In genomic region chr7:49361465-49362090, GRCm38 (mm10) we compare ENCODE assay signal across 18 mouse cellular contexts.
DNase-seq lines count a peak whose midpoint lies in the region; ATAC-seq and TF ChIP-seq lines count a peak whose summit lies in the region.
"Had no signal": no experiment of that assay in that cellular context is flagged by ENCODE, and none has a peak within 500 bp of the region (broad histone marks: within the 10 kb centered on the region; RNA-seq: fewer than 3 reads in every experiment).

No protein-coding gene starts in this region.

- no peaks in the 10 kb centered on the region for H3K4me1 ChIP-seq in embryonic facial prominence, embryonic 11.5 days (ENCODE audit: control insufficient read depth, insufficient read depth, low read length)
- no peaks in the 10 kb centered on the region for H3K4me1 ChIP-seq in embryonic facial prominence, embryonic 10.5 days
- H3K4me1 ChIP-seq in hindbrain, embryonic 12.5 days = peaks cover 14% of the 10 kb centered on the region
- peaks cover 20% of the 10 kb centered on the region for H3K4me1 ChIP-seq in midbrain, embryonic 13.5 days (replicated peaks)
- H3K4me1 ChIP-seq in lung, adult 2 months (ENCODE audit: control insufficient read depth, insufficient read depth, low read length) = no peaks in the 10 kb centered on the region
- H3K4me1 ChIP-seq: intestine, embryonic 15.5 days; lung, embryonic 15.5 days had no signal

- H3K9me3 ChIP-seq in embryonic facial prominence, embryonic 11.5 days (replicated peaks; ENCODE audit: control insufficient read depth, low read length) = no peaks in the 10 kb centered on the region
- no peaks in the 10 kb centered on the region for H3K9me3 ChIP-seq in embryonic facial prominence, embryonic 10.5 days
- no peaks in the 10 kb centered on the region for H3K9me3 ChIP-seq in hindbrain, embryonic 12.5 days (replicated peaks)
- H3K9me3 ChIP-seq in midbrain, embryonic 13.5 days = no peaks in the 10 kb centered on the region
- H3K9me3 ChIP-seq: intestine, embryonic 15.5 days; lung, embryonic 15.5 days had no signal

- peak; percentile 63; the same call in 1 of the 2 replicates for ATAC-seq in embryonic facial prominence, embryonic 11.5 days (replicated peaks; ENCODE audit: insufficient number of reproducible peaks, low FRiP score, low TSS enrichment, low read depth)
- ATAC-seq in hindbrain, embryonic 12.5 days (ENCODE audit: low FRiP score) = peak; percentile 79
- peak; percentile 76 for ATAC-seq in midbrain, embryonic 13.5 days
- ATAC-seq: intestine, embryonic 15.5 days had no signal

- H3K27me3 ChIP-seq in embryonic facial prominence, embryonic 11.5 days (ENCODE audit: control insufficient read depth, insufficient read depth, low read length) = no peaks in the 10 kb centered on the region
- H3K27me3 ChIP-seq in embryonic facial prominence, embryonic 10.5 days (replicated peaks; ENCODE audit: low read depth, poor library complexity, severe bottlenecking) = peaks cover 4% of the 10 kb centered on the region; the same call in 1 of the 2 replicates
- H3K27me3 ChIP-seq in hindbrain, embryonic 12.5 days = no peaks in the 10 kb centered on the region
- no peaks in the 10 kb centered on the region for H3K27me3 ChIP-seq in midbrain, embryonic 13.5 days
- H3K27me3 ChIP-seq: intestine, embryonic 15.5 days; lung, embryonic 15.5 days had no signal

- no peak for TF ChIP-seq POLR2A in lung, adult 2 months (IDR thresholded peaks at IDR 0.05; ENCODE audit: borderline replicate concordance, extremely low read depth, low read depth, low read length)

- 76% methylated on average over 9 of the region's 9 CpGs for WGBS in embryonic facial prominence, embryonic 11.5 days
- 78% methylated on average over 9 of the region's 9 CpGs for WGBS in embryonic facial prominence, embryonic 10.5 days
- 39% methylated on average over 9 of the region's 9 CpGs for WGBS in hindbrain, embryonic 12.5 days
- 37% methylated on average over 9 of the region's 9 CpGs for WGBS in midbrain, embryonic 13.5 days
- 78% methylated on average over 9 of the region's 9 CpGs for WGBS in lung, adult 2 months

- TF ChIP-seq CTCF in lung, adult 2 months (IDR thresholded peaks at IDR 0.05; ENCODE audit: insufficient read depth, low read length) = no peak

- peak; percentile 10 for DNase-seq in embryonic facial prominence, embryonic 11.5 days (ENCODE audit: low spot score)
- no peak for DNase-seq in embryonic facial prominence, embryonic 10.5 days (ENCODE audit: low spot score)
- no peak for DNase-seq in frontal cortex, postnatal 36 days (ENCODE audit: low spot score in 2 of 2)
- no peak for DNase-seq in heart, postnatal 10 days
- DNase-seq in frontal cortex, adult 2 months (ENCODE audit: extremely low spot score in 1 of 2, low spot score in 1 of 2) = no peak
- no peak for DNase-seq in lung, adult 2 months
- DNase-seq: adrenal gland, postnatal 10 days; cerebellum, adult 9-11 months; gastrocnemius, adult 2 months; heart, adult 2 months; heart, postnatal 14 days; liver; thymus, adult 2 months had no signal

- intact Hi-C loops in heart, postnatal 10 days (cut with DNase I) = no loop called here

- no peak overlapping the region for H3K4me2 ChIP-seq in embryonic facial prominence, embryonic 11.5 days (ENCODE audit: low read depth, low read length)
- no peak overlapping the region for H3K4me2 ChIP-seq in hindbrain, embryonic 12.5 days (replicated peaks)
- no peak overlapping the region for H3K4me2 ChIP-seq in midbrain, embryonic 13.5 days (replicated peaks)
- H3K4me2 ChIP-seq: intestine, embryonic 15.5 days; lung, embryonic 15.5 days had no signal

- H3K36me3 ChIP-seq in embryonic facial prominence, embryonic 11.5 days (replicated peaks; ENCODE audit: control insufficient read depth, insufficient read depth, low read depth, low read length) = no peaks in the 10 kb centered on the region
- H3K36me3 ChIP-seq in embryonic facial prominence, embryonic 10.5 days (replicated peaks) = no peaks in the 10 kb centered on the region
- H3K36me3 ChIP-seq in hindbrain, embryonic 12.5 days = no peaks in the 10 kb centered on the region
- no peaks in the 10 kb centered on the region for H3K36me3 ChIP-seq in midbrain, embryonic 13.5 days
- H3K36me3 ChIP-seq: intestine, embryonic 15.5 days; lung, embryonic 15.5 days had no signal

- no peak overlapping the region for H3K9ac ChIP-seq in embryonic facial prominence, embryonic 11.5 days (replicated peaks; ENCODE audit: low read length)
- H3K9ac ChIP-seq in hindbrain, embryonic 12.5 days = no peak overlapping the region
- no peak overlapping the region for H3K9ac ChIP-seq in midbrain, embryonic 13.5 days (replicated peaks)
- H3K9ac ChIP-seq: intestine, embryonic 15.5 days; lung, embryonic 15.5 days had no signal

- H3K27ac ChIP-seq in embryonic facial prominence, embryonic 11.5 days (replicated peaks; ENCODE audit: low read depth, low read length) = no peak overlapping the region
- H3K27ac ChIP-seq in embryonic facial prominence, embryonic 10.5 days (replicated peaks) = no peak overlapping the region
- peak overlapping the region; percentile 60 for H3K27ac ChIP-seq in hindbrain, embryonic 12.5 days
- peak overlapping the region; percentile 66 for H3K27ac ChIP-seq in midbrain, embryonic 13.5 days
- H3K27ac ChIP-seq: heart, adult 2 months; intestine, embryonic 15.5 days; lung, embryonic 15.5 days had no signal

- H3K4me3 ChIP-seq in embryonic facial prominence, embryonic 11.5 days (ENCODE audit: low read depth, low read length) = no peak overlapping the region
- H3K4me3 ChIP-seq in embryonic facial prominence, embryonic 10.5 days = no peak overlapping the region
- H3K4me3 ChIP-seq in hindbrain, embryonic 12.5 days = no peak overlapping the region
- H3K4me3 ChIP-seq in midbrain, embryonic 13.5 days (replicated peaks) = no peak overlapping the region
- H3K4me3 ChIP-seq in lung, adult 2 months (replicated peaks; ENCODE audit: extremely low read depth, low read depth, low read length) = no peak overlapping the region
- H3K4me3 ChIP-seq: erythroblast, embryonic 14.5 days; gastrocnemius, adult 2 months; heart, adult 2 months; intestine, embryonic 15.5 days; lung, embryonic 15.5 days had no signal

Comparison
In these comparisons a context has a peak if more than half of its experiments do, and no peak if none do; other contexts are left out.
1. H3K27ac ChIP-seq: peak in hindbrain, embryonic 12.5 days (single experiment) and midbrain, embryonic 13.5 days (single experiment); none in embryonic facial prominence, embryonic 11.5 days (single experiment) and embryonic facial prominence, embryonic 10.5 days (single experiment).
2. Peak in every context shown above with its lines, with median percentiles within 50 percentile points of each other: ATAC-seq.